Mouse (Mus musculus) A20 (cell line): Measurements from ENCODE around the gene Slc40a1.
A peak's percentile ranks its signal among the peaks of the same experiment; 100 is the strongest.

Experiments
- DNase-seq: peaks from one replicate; pipeline ENCODE4 v3.0.0-alpha.2; 2011; ENCODE audit warnings: low read depth, low spot score

The Slc40a1 gene

DNA sequence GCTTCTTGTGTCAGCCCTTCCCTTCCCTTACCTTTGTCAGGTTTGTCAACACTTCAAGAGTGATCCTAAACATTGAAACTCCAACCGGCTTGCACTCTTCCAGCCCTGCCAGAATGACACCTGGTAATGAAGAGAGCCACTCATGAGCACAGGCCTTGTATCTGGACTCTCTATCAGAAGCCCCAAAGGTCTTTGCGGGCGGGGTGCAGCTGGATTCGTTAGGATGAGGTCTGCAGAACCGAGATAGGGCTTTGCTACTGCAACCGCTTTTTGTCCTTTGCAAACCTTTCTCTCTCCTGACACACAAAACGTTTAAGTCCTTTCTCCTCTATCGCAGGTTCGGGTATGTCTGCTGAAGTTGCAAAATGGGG is at the start of gene Slc40a1:
Gene Slc40a1 (minus strand): TSS at position 131 of the 371 bp plus-strand sequence.
- no peak for DNase-seq

GRCm38 (mm10) chr1:45971314-45971713 is 45.0 kb upstream of the Slc40a1 start:
- DNase-seq: no peak

DNA sequence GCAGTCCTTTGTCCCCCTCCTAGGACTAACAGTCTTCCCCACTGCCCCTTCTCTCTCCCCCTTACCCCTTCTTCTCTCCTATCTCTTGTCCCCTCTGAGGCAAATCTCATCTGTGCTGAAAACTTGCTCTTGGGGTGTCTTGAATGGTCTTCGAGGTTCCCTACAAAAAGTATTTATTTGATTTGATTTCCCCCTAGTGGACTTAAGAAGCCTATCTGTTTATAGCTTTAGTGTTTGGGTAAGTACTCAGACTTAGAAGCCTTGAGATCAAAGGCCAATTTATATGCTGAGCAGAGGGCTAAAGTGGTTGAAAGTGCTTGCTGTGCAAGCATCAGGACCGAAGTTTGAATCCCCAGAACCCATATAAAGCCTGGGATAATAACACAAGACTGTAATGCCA is 22.7 kb upstream of the Slc40a1 start:
- peak; percentile 7 for DNase-seq

GRCm38 (mm10) chr1:45947843-45948242 is 21.5 kb upstream of the Slc40a1 start:
- no peak for DNase-seq

- no peak for DNase-seq
These were observed 4.8 kb upstream of the Slc40a1 start for GRCm38 (mm10) chr1:45931127-45931526.

GRCm38 (mm10) chr1:45926911-45927310 is 588 bp upstream of the Slc40a1 start:
- no peak for DNase-seq

DNA sequence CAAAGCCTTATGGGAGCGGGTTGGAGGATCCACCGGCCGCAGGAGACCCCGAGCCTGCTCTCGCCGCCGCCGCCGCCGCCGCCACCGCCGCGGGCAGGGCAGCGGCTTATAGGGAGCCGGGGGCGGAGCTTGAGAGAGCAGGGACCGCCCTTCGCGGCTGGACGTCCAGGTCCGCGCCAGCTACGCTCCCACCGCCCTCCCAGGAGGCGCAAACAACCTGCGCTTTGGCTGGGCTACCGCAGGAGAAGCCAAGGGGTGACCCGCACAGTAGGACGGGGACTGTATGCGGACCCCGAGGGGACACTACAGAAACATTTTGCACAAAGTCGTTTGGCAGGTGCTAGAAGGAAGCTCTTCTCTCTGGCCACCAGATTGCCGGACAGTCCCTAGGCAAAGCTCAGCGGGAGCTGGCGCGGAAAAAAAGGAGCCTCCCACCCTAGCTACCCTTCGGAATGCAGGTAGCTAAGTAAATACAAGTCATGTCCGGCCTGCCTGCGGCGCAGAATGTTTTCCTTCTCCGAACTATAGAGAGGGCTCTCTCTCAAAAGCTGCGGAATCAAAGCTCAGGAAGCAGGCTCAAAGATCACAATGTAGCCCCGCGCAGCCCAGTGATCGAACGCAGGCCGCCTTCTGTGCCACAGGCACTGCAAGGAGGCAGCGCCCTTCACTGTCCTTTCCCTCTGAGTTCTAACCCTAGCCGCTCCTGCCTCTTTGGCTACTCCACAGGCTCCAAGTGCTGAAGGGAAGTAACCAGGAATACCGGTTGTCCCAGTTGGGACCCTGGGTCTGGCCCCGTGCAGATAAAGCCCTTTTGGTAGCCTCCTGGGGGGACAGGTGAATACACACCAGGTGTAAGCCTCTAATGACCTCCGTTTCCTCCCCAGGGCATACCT is 577 bp downstream of the Slc40a1 start:
- DNase-seq: no peak

- no peak for DNase-seq
These were observed 1.2 kb downstream of the Slc40a1 start for GRCm38 (mm10) chr1:45925131-45925499.

GRCm38 (mm10) chr1:45924516-45924915 is 1.8 kb downstream of the Slc40a1 start:
- no peak for DNase-seq

GRCm38 (mm10) chr1:45923306-45923705 is 3.0 kb downstream of the Slc40a1 start:
- no peak for DNase-seq

- DNase-seq: no peak
These were observed 5.6 kb downstream of the Slc40a1 start for GRCm38 (mm10) chr1:45920703-45921102.

DNA sequence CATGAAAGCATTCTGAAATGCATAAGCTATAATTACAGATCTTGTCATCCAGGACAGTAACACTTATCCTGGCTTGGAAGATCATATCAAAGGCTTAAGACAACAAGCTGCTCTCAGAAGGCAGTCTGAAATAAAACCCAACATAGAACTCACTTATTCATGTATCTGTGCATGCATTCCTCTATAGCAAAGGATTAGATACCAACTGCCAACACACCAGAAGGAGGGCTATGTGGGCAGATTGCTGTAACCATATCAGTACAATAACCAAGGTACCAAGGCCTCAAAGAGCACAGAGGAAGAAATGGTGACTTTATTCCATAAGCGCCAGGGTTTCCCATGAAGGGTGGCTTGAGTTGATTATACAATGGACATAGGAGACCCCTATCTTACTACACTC is 6.6 kb downstream of the Slc40a1 start:
- no peak for DNase-seq

- no peak for DNase-seq
These were observed 9.1 kb downstream of the Slc40a1 start for GRCm38 (mm10) chr1:45917136-45917803.

DNA sequence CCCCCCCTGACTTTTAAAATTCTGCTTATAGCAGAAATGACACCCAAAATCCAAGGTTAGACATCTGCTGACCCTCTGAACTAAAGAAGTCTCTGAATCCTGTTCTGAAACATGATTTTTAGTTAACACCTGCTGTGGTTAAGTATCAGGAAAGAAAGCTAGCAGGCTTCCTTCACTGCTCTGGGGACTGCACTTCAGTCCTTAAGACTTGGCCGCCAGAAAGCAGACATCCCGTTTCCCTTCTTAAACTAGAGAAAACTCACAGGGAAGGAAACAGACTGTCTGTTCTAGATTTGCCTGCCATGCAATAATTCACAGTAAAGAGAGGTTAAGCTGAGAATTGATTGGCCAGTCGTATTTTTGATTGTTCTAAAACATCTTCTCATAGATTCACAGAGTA is 10.1 kb downstream of the Slc40a1 start:
- DNase-seq: no peak

GRCm38 (mm10) chr1:45914236-45914635 is 12.1 kb downstream of the Slc40a1 start:
- DNase-seq: no peak

- no peak for DNase-seq
These were observed 21.1 kb downstream of the Slc40a1 start for GRCm38 (mm10) chr1:45905107-45905821.

GRCm38 (mm10) chr1:45904161-45904560 is 22.2 kb downstream of the Slc40a1 start:
- no peak for DNase-seq

GRCm38 (mm10) chr1:45898044-45898443 is 28.3 kb downstream of the Slc40a1 start:
- no peak for DNase-seq

- DNase-seq: no peak
These were observed 32.0 kb downstream of the Slc40a1 start for GRCm38 (mm10) chr1:45894168-45894912.

- DNase-seq: no peak
These were observed 34.3 kb downstream of the Slc40a1 start for GRCm38 (mm10) chr1:45891986-45892385.

GRCm38 (mm10) chr1:45890173-45890572 is 36.1 kb downstream of the Slc40a1 start, which contains the start of gene Gm5269:
Gm5269 (minus strand) TSS chr1:45890273.
- no peak for DNase-seq

GRCm38 (mm10) chr1:45886800-45887199 is 39.5 kb downstream of the Slc40a1 start:
- no peak for DNase-seq
